Mouse (Mus musculus) kidney, adult 2 months (tissue): Measurements from ENCODE around the gene Rep15.

ENCODE experiments used
- CTCF ChIP-seq: fragments of 200-500 bp; conservative IDR thresholded peaks from 2 replicates; pipeline ENCODE4 v1.5.1; 2011; ENCODE audit warnings: low read depth, mild to moderate bottlenecking, control low read depth, low read length, moderate library complexity, mixed read lengths; ENCODE audit not compliant: insufficient read depth, insufficient read length
- POLR2A ChIP-seq: fragments of 200-500 bp; IDR thresholded peaks from one replicate; pipeline ENCODE4 v1.6.1; 2011; ENCODE audit warnings: low read depth, low read length, control low read depth

DNA sequence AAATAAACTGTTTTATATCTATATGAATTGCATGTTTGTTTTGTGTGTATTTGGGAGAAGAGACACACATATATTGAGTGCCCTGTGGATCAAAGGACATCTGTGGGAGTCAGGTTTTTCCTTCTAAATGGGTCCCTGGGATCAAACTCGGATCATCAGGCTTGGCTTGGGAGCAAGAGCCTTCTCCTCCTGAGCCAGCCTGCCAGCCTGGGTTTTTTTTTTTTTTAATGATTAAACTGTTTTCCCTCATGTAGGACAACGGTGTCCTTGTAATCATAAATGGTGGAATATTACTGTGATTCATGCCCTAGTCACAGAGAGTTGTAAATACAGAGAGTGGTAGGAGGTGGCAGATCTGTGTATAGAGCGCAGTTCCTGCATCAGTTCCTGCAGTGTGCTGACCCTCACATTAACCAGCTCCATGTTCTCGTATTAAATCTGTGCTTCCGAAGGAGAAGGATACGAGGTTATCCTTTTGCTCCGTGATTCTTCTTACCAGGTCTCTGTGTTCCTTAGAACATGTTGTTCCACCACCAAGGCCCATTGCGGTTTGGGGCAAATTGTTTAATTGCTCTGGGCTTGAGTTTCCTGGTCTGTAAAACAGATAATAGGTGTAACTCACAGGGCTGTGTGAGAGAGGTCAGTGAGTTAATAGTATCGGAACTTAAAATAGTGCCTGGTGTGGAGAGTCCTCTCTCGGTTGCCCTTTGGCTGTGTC is 32.0 kb downstream of the Rep15 start:
- no peak for TF ChIP-seq CTCF
- no peak for TF ChIP-seq POLR2A
